Mouse (Mus musculus) kidney, postnatal 0 days (tissue): ENCODE measurements around the gene Dst. TPM values are rescaled to one million over a fixed set of nuclear protein-coding genes. Genes with fewer than 3 reads are reported as not detected.

Source experiments
- ATAC-seq: fragments of 200-750 bp; cut with Nextera tagmentation; replicated peaks from 2 replicates; pipeline ENCODE4 v1.8.0; 2017; ENCODE audit warnings: low read depth, moderate number of reproducible peaks, moderate TSS enrichment, moderate library complexity; ENCODE audit not compliant: low FRiP score
- DNase-seq: peaks from one replicate; pipeline ENCODE4 v3.0.0-alpha.2; 2016; ENCODE audit warnings: low spot score
- H3K27ac ChIP-seq: fragments of 300-500 bp; sonication (generic); 2 replicates; pipeline ENCODE4 v1.5.1; 2014; ENCODE audit warnings: mild to moderate bottlenecking
- H3K27me3 ChIP-seq: fragments of 300-500 bp; sonication (generic); 2 replicates; pipeline ENCODE4 v1.6.1; 2014; ENCODE audit warnings: low read length, mixed read lengths; ENCODE audit not compliant: insufficient read depth
- H3K36me3 ChIP-seq: fragments of 300-500 bp; sonication (generic); 2 replicates; pipeline ENCODE4 v1.6.1; 2014; ENCODE audit warnings: low read length, mixed read lengths; ENCODE audit not compliant: insufficient read depth
- H3K4me1 ChIP-seq: fragments of 300-500 bp; sonication (generic); replicated peaks from 2 replicates; pipeline ENCODE4 v1.6.1; 2014; ENCODE audit warnings: antibody characterized with exemption, low read length, mixed read lengths; ENCODE audit not compliant: insufficient read depth
- H3K4me2 ChIP-seq: fragments of 300-500 bp; sonication (generic); 2 replicates; pipeline ENCODE4 v1.6.1; 2014; ENCODE audit warnings: mild to moderate bottlenecking, low read length, moderate library complexity, mixed read lengths
- H3K4me3 ChIP-seq: fragments of 300-500 bp; sonication (generic); replicated peaks from 2 replicates; pipeline ENCODE4 v1.5.1; 2014; ENCODE audit warnings: low read depth, low read length
- H3K9ac ChIP-seq: fragments of 300-500 bp; sonication (generic); 2 replicates; pipeline ENCODE4 v1.6.1; 2014; ENCODE audit warnings: low read depth, low read length
- H3K9me3 ChIP-seq: fragments of 300-500 bp; sonication (generic); replicated peaks from 2 replicates; pipeline ENCODE4 v1.6.1; 2016; ENCODE audit warnings: low read length, inconsistent platforms, mixed read lengths
- CTCF ChIP-seq: IDR thresholded peaks from 2 replicates; pipeline ENCODE4 v1.5.1; 2016; ENCODE audit warnings: antibody characterized with exemption, low read depth, mild to moderate bottlenecking, moderate library complexity
- WGBS: fragments of 180-500 bp; shearing (Covaris S2); extraction: QIAGEN DNeasy Blood & Tissue Kit; methylation state at CpG from one replicate; pipeline ENCODE4 v1.1.7; 2014; 5-methylcytosine and 5-hydroxymethylcytosine counted together
- polyA plus RNA-seq: library from polyadenylated mRNA; unstranded; fragments of >200 nt; fragmentation: Nextera tagmentation; extraction: Ambion mirVana; gene quantifications from 2 replicates; pipeline ENCODE4 v1.2.1, GENCODE M21; 2015

Dst gene
- polyA plus RNA-seq, 1 experiment from 2014 or later = 22.4 TPM

DNA sequence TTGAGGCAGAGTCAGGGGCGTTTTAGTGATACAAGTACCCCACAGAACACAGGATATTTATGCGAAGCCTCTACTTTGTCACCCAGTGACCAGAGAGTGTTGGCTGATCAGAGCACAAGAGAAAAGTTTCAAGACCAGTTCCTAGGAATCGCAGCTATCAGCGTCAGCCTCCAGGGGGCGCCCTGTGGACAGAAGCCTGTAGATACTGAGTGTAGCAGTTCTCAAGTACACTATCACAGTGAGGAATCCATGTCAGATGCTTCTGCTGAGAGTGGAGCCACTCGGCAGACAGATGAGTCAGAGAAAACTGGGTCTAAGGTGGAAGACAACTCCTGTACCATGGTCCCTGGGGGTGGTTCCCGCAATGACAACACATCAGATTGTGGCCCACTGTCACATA is 281.9 kb downstream of the Dst start:
- Histone ChIP-seq H3K4me3 (no peak overlapping the region), H3K36me3 (peaks cover 30% of the 10 kb centered on the region; the same call in 1 of the 2 replicates), H3K4me1 (no peaks in the 10 kb centered on the region), H3K27me3 (no peaks in the 10 kb centered on the region), H3K4me2 (no peak overlapping the region), H3K9me3 (no peaks in the 10 kb centered on the region), H3K27ac (no peak overlapping the region), H3K9ac (no peak overlapping the region)
- DNase-seq (peak; percentile 41), ATAC-seq (no peak; the same call in 1 of the 2 replicates)
- TF ChIP-seq CTCF = peak; percentile 65
- WGBS = 74% methylated on average over 7 of the region's 7 CpGs

DNA sequence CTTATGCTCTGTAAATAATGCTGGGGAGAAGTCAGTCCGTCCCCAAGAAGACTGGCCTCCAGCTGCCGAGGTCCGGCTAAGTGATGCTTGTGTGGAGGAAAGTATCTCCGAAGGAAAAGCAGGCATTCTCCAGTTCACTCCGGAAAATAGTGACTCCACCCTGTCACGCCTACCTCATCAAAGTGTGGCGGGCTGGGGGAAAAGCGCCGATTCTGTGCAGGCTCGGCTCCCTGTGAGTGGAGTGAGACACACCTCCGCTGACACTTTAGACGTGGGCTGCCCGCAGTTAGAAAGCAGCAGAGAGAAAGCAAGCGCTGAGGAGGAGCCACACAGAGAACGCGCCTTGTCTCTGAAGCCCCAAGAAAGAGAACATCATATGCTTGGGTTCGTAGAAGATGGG is 284.1 kb downstream of the Dst start:
- Histone ChIP-seq H3K27me3 (no peaks in the 10 kb centered on the region), H3K27ac (no peak overlapping the region), H3K4me3 (no peak overlapping the region), H3K4me1 (no peaks in the 10 kb centered on the region), H3K9ac (no peak overlapping the region), H3K36me3 (peaks cover 42% of the 10 kb centered on the region), H3K9me3 (no peaks in the 10 kb centered on the region), H3K4me2 (no peak overlapping the region)
- ATAC-seq (no peak), DNase-seq (no peak)
- no peak for TF ChIP-seq CTCF
- WGBS = 85% methylated on average over 17 of the region's 17 CpGs

DNA sequence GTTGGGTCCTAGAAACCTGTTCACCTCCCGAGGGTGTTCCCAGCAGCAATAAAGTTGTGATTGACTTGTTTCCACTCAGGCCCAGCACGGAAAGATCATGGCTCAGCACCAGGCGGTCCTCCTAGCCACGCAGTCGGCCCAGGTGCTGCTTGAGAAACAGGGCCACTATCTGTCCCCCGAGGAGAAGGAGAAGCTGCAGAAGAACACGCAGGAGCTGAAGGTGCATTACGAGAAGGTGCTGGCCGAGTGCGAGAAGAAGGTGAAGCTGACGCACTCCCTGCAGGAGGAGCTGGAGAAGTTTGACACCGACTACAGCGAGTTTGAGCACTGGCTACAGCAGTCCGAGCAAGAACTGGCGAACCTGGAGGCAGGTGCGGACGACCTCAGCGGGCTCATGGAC is 292.8 kb downstream of the Dst start:
- Histone ChIP-seq H3K27ac (no peak overlapping the region), H3K9me3 (no peaks in the 10 kb centered on the region), H3K4me2 (no peak overlapping the region), H3K4me1 (no peaks in the 10 kb centered on the region), H3K27me3 (no peaks in the 10 kb centered on the region), H3K9ac (no peak overlapping the region), H3K4me3 (no peak overlapping the region), H3K36me3 (peaks cover 46% of the 10 kb centered on the region)
- 88% methylated on average over 18 of the region's 18 CpGs for WGBS
- no peak for TF ChIP-seq CTCF
- ATAC-seq (no peak; the same call in 1 of the 2 replicates), DNase-seq (no peak)

DNA sequence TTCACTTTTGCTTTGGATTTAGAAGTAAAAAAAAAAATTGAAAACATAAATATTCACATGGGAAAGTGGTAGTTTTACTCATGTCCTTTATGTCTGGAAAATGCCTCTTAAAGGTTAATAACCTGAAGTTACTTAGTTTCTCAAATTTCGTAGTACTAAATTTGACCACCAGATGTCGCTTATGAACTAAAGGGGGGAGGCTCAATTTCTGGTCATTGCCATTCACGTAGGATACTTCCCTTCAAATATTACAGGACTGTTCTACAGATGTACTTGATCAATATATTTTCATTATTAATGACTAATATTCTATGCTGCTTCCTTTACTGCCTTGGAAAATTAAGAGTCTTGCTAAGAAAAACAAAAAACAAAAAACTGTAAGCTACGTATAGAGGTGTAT is 293.5 kb downstream of the Dst start:
- H3K4me3 ChIP-seq = no peak overlapping the region
- H3K27ac ChIP-seq = no peak overlapping the region
- no peaks in the 10 kb centered on the region for H3K9me3 ChIP-seq
- DNase-seq (peak; percentile 67), ATAC-seq (no peak)
- no peaks in the 10 kb centered on the region for H3K4me1 ChIP-seq
- H3K4me2 ChIP-seq = no peak overlapping the region
- 39% methylated on average over 4 of the region's 4 CpGs for WGBS
- TF ChIP-seq CTCF = peak; percentile 73
- no peak overlapping the region for H3K9ac ChIP-seq
- H3K27me3 ChIP-seq = no peaks in the 10 kb centered on the region
- H3K36me3 ChIP-seq = peaks cover 43% of the 10 kb centered on the region

DNA sequence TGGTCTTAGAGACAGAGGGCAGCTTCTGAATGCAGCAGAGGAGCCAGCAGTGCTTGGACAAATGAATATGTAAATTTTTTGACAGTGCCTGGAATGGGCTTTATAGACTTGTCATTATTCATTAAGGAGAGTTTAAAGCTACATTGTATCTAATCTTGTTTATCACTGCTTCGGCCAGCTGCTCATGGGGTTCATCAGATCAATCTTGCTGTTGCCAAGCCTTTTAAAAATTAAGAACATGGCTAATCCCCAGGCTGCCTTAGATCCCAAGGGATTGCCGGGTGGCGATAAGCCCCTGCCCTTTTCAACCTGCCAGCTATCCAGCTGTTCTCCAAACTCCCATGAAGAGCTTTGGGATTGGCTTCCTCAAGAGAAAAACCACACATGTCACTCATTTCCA is 303.7 kb downstream of the Dst start:
- H3K9ac ChIP-seq = no peak overlapping the region
- H3K27me3 ChIP-seq = no peaks in the 10 kb centered on the region
- DNase-seq (no peak), ATAC-seq (no peak)
- 88% methylated on average over 3 of the region's 3 CpGs for WGBS
- no peak overlapping the region for H3K27ac ChIP-seq
- TF ChIP-seq CTCF = no peak
- peaks cover 45% of the 10 kb centered on the region for H3K36me3 ChIP-seq
- H3K4me1 ChIP-seq = no peaks in the 10 kb centered on the region
- H3K4me2 ChIP-seq = no peak overlapping the region
- no peak overlapping the region for H3K4me3 ChIP-seq
- H3K9me3 ChIP-seq = no peaks in the 10 kb centered on the region

DNA sequence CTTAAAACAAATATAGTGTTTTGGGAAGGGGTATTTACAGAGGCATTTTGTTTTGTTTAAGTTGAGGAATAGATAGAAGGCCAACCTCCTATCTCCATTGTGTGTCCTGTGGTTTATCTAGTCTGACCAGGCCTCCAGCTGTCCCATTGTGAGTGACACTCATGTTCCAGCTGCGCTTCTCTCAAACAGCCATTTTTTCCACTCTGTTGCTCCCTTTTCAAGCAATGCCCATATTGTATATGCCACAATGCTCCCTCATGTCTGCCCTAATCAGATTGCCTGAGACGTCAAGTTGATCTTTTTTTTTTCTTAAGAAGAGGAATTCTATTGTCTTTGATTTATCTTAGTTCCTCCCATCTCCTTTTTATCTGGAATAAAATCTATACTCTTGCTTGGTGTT is 308.4 kb downstream of the Dst start:
- DNase-seq = no peak
- TF ChIP-seq CTCF = no peak
- no peak overlapping the region for H3K4me2 ChIP-seq
- no peak overlapping the region for H3K4me3 ChIP-seq
- no peaks in the 10 kb centered on the region for H3K27me3 ChIP-seq
- H3K27ac ChIP-seq = no peak overlapping the region
- ATAC-seq = no peak
- no peak overlapping the region for H3K9ac ChIP-seq
- peaks cover 52% of the 10 kb centered on the region for H3K36me3 ChIP-seq
- no peaks in the 10 kb centered on the region for H3K4me1 ChIP-seq
- WGBS = 84% methylated on average over 2 of the region's 2 CpGs
- H3K9me3 ChIP-seq = no peaks in the 10 kb centered on the region

DNA sequence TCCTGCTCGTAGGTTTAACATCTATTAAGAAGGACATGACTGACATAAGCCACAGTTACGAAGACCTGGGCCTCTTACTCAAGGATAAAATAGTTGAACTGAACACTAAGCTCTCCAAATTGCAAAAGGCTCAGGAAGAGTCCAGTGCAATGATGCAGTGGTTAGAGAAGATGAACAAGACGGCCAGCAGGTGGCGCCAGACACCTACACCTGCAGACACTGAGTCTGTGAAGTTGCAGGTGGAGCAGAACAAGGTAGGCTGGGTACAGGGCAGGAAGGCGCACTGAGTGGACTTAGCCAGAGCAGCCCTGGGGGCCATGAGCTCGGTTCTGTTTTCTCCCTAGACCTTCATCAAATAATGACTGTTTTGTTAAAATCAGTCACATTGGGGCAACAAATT is 310.3 kb downstream of the Dst start:
- WGBS = 30% methylated on average over 6 of the region's 6 CpGs
- Histone ChIP-seq H3K9ac (no peak overlapping the region), H3K4me2 (no peak overlapping the region), H3K27me3 (no peaks in the 10 kb centered on the region), H3K9me3 (no peaks in the 10 kb centered on the region), H3K27ac (no peak overlapping the region), H3K4me3 (no peak overlapping the region), H3K36me3 (peaks cover 35% of the 10 kb centered on the region), H3K4me1 (no peaks in the 10 kb centered on the region)
- TF ChIP-seq CTCF = peak; percentile 93
- ATAC-seq = peak; percentile 76
- DNase-seq = peak; percentile 81
